Mouse (Mus musculus) mouse embryonic stem cell (cell line): ENCODE data around the gene Gadd45g.

Experiments used
- in situ Hi-C, 2 experiments: fragments of 300-500 bp; cut with MboI; formaldehyde crosslinking; loops; 1 replicate in 1 of 2; 3 replicates in 1 of 2; pipeline ENCODE4 v1.14.3; 2019 to 2020; ENCODE audit warnings: low sequenced_read_pairs in 2 of 2, low pct_unique_long_range_greater_than_20kb in 1 of 2, mixed read lengths in 1 of 2; ENCODE audit not compliant: unreplicated experiment in 1 of 2

Gene Gadd45g

GRCm38 (mm10) chr13:51846301-51846867, at the start of gene Gadd45g:
Gene Gadd45g (plus strand): TSS chr13:51846678.
- in situ Hi-C loops, result loop anchor here (25.0 kb wide), 3 partner anchors 616 to 791 kb away; partner anchors contain the start of gene Diras2 (in 1 of the 2)

GRCm38 (mm10) chr13:51797899-51798746, 48.4 kb upstream of the Gadd45g start:
- in situ Hi-C loops, result no loop called here

GRCm38 (mm10) chr13:51799735-51800522, 46.5 kb upstream of the Gadd45g start:
- in situ Hi-C loops, result no loop called here

GRCm38 (mm10) chr13:51800921-51801320, 45.6 kb upstream of the Gadd45g start:
- in situ Hi-C loops, result no loop called here

- in situ Hi-C loops, result no loop called here
Observed at GRCm38 (mm10) chr13:51805634-51806033, 40.8 kb upstream of the Gadd45g start.

GRCm38 (mm10) chr13:51806220-51806619, 40.3 kb upstream of the Gadd45g start:
- in situ Hi-C loops, result no loop called here

GRCm38 (mm10) chr13:51808141-51808540, 38.3 kb upstream of the Gadd45g start:
- in situ Hi-C loops, result no loop called here

GRCm38 (mm10) chr13:51813621-51814615, 32.6 kb upstream of the Gadd45g start:
- in situ Hi-C loops, result loop anchor here in 1 of 2 experiments (10.0 kb wide), 1 partner anchor 129 kb away; no protein-coding TSS in a partner anchor

GRCm38 (mm10) chr13:51814646-51815045, 31.8 kb upstream of the Gadd45g start:
- in situ Hi-C loops, result loop anchor here in 1 of 2 experiments (10.0 kb wide), 1 partner anchor 130 kb away; no protein-coding TSS in a partner anchor

GRCm38 (mm10) chr13:51815865-51816504, 30.5 kb upstream of the Gadd45g start:
- in situ Hi-C loops, result loop anchor here in 1 of 2 experiments (10.0 kb wide), 1 partner anchor 131 kb away; no protein-coding TSS in a partner anchor

GRCm38 (mm10) chr13:51816559-51817041, 29.9 kb upstream of the Gadd45g start:
- in situ Hi-C loops, result loop anchor here in 1 of 2 experiments (10.0 kb wide), 1 partner anchor 132 kb away; no protein-coding TSS in a partner anchor

GRCm38 (mm10) chr13:51818170-51818943, 28.1 kb upstream of the Gadd45g start:
- in situ Hi-C loops, result loop anchor here in 1 of 2 experiments (10.0 kb wide), 1 partner anchor 134 kb away; no protein-coding TSS in a partner anchor

GRCm38 (mm10) chr13:51818944-51819326, 27.5 kb upstream of the Gadd45g start:
- in situ Hi-C loops, result loop anchor here in 1 of 2 experiments (10.0 kb wide), 1 partner anchor 134 kb away; no protein-coding TSS in a partner anchor

- in situ Hi-C loops, result loop anchor here in 1 of 2 experiments (10.0 kb wide), 1 partner anchor 135 kb away; no protein-coding TSS in a partner anchor
Observed at GRCm38 (mm10) chr13:51819351-51819750, 27.1 kb upstream of the Gadd45g start.

GRCm38 (mm10) chr13:51821988-51822387, 24.5 kb upstream of the Gadd45g start:
- in situ Hi-C loops, result no loop called here

GRCm38 (mm10) chr13:51823822-51824495, 22.5 kb upstream of the Gadd45g start:
- in situ Hi-C loops, result no loop called here
